Mouse (Mus musculus) inflammation-experienced regulatory T-cells, adult 16 weeks (primary cell): Measurements from ENCODE around the gene Olfr223. TPM values are rescaled to one million over a fixed set of nuclear protein-coding genes. Genes with fewer than 3 reads are reported as not detected.

Experiments used
- polyA plus RNA-seq: library from polyadenylated mRNA; unstranded; fragments of 100-300 nt; shearing (Covaris generic); gene quantifications from one replicate; pipeline ENCODE4 v1.2.1, GENCODE M21; 2017

Gene Olfr223
- polyA plus RNA-seq: not detected

DNA sequence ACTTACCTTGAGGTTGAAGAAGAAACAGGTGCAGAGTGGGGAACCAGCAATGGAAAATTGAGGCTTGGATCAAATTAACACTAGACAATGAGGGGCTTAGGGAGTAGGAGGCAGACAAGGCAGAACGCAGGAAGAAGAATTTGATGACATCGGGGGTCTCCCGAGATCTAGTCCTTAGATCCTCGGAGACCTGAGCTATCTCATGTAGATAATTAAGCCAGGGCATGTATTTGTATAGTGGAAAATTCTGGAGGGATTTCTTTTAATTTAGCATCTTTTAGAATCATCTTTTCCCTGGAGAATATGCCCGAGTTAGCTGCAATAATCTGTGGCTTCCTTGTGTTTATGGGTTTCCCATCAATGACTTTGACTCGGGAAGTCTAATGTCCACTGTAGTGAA, at the start of gene Olfr223:
Gene Olfr223 (minus strand): TSS at position 101 of the 400 bp plus-strand sequence.

GRCm38 (mm10) chr11:59576135-59576534, 17.0 kb downstream of the Olfr223 start, which contains the start of gene Olfr222:
Gene Olfr222 (minus strand): TSS chr11:59576235.

GRCm38 (mm10) chr11:59541324-59541723, 51.8 kb downstream of the Olfr223 start, which contains the start of gene Nlrp3:
Gene Nlrp3 (plus strand): TSS chr11:59541568.

Other genes with a start within 250 kb of the Olfr223 start
- gene Prss38, start 217.6 kb downstream of the Olfr223 start, polyA plus RNA-seq: not detected
- gene Jmjd4, start 143.2 kb downstream of the Olfr223 start, polyA plus RNA-seq: 10.7 TPM
- 62.5 TPM for gene Snap47, start 142.1 kb downstream of the Olfr223 start, polyA plus RNA-seq
- gene Zfp867, start 120.8 kb downstream of the Olfr223 start, polyA plus RNA-seq: 4.6 TPM
- 33.4 TPM for gene Zkscan17, start 66.5 kb downstream of the Olfr223 start, polyA plus RNA-seq
- not detected for gene Nlrp3, start 51.7 kb downstream of the Olfr223 start, polyA plus RNA-seq
- not detected for gene Olfr222, start 17.1 kb downstream of the Olfr223 start, polyA plus RNA-seq
- gene Mprip, start 68.0 kb upstream of the Olfr223 start, polyA plus RNA-seq: 13.9 TPM
- 0.32 TPM for gene Pld6, start 194.4 kb upstream of the Olfr223 start, polyA plus RNA-seq
- 84.7 TPM for gene Flcn, start 216.7 kb upstream of the Olfr223 start, polyA plus RNA-seq
- gene Nt5m, start 246.2 kb upstream of the Olfr223 start, polyA plus RNA-seq: 11.5 TPM
- gene Cops3, start 246.5 kb upstream of the Olfr223 start, polyA plus RNA-seq: 110 TPM